Mouse (Mus musculus) granulocyte monocyte progenitor cell, adult 5-6 weeks (primary cell): Measurements from ENCODE around the gene Xpo6. TPM values are rescaled to one million over a fixed set of nuclear protein-coding genes. Genes with fewer than 3 reads are reported as not detected.

Experiments used
- ATAC-seq: replicated peaks from 2 replicates; pipeline ENCODE4 v1.8.0; 2016; ENCODE audit warnings: mild to moderate bottlenecking, moderate TSS enrichment, inconsistent platforms; ENCODE audit not compliant: poor library complexity, severe bottlenecking
- total RNA-seq, 2 experiments: library from RNA; stranded (forward) in 1 of 2; stranded (reverse) in 1 of 2; fragments of 200-712, 200-1000 nt in 1 of 2; fragments of >200 nt in 1 of 2; fragmentation: Nextera tagmentation in 1 of 2; gene quantifications; 2 replicates each; pipeline ENCODE4 v1.2.3; 2014 to 2017

The Xpo6 gene
- total RNA-seq, 2 experiments from 2014 or later, result 47.1 to 157 TPM

DNA sequence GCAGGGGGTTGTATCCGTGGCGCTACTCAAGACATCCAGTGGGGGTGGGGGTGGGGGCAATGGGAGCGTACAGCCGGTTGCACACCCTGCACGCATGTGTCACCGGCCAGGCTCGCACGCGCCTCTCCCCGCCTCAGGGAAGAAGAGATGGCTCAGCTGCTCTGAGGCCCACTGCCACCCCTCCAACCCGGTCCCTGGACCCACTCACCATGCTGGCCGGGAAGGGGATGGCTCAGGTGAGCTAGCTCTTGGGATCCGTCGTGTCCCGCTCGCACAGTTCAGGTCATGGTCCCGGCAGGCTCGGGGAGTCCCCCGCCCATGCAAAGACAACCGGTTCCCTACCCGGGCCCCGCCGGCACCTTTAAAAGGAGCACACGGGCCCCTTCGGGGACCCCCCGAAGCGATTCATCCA, 604 bp downstream of the Xpo6 start:
- peak; percentile 67 for ATAC-seq

DNA sequence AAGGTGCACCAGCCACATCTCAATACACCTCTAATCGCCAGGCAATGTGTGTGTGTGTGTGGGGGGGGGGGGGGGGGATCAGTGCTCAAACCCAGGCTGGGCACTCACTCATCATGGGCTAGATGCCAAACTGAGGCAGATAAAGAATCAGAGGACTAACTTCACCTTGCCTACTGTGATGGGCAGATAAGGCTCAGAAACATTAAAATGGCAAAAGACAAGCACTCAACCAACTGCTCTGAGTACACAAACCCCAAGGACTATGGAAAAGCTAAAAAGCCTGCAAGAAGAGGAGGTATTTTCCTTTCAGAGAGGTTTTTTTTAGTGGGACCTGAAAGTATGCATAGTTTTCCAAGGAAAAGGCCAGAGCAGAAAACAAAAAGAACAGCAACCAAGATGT, 1.4 kb downstream of the Xpo6 start:
- ATAC-seq, result no peak

DNA sequence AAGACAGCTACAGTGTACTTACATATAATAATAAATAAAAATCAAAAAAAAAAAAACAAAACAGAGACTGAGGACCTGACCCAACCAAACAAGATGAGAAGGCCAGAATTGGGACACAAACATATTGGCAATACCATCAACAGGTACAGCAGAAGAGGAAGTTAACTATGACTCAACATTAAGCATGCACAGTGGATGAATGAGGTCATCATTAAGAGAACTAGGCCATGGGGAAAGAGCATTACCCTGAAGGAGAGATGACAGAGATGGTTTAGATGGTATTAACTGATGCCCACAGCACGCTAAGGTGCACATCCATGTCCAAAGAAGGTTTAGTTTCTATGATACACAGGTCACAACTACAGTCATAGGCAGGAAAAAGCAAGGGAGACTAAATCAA, 6.1 kb downstream of the Xpo6 start:
- ATAC-seq, result peak; percentile 94

DNA sequence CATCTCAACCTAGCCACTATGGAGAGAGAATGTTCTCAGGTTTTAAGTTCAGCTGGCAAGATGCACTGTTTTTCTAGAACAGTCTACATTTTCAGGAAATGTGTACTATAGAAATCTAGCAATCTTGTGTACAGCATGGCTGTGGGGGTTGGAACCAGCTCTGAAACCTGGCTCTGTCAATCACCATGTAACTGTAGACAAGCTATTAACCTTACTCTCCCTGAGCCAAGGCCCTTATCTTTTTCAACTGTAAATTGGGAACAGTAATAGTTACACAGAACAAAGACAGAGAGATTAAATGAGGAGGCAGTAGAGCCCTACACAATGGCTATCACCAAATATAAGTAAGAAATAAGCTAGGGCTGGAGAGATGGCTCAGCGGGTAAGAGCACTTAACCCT, 8.8 kb downstream of the Xpo6 start:
- no peak for ATAC-seq

DNA sequence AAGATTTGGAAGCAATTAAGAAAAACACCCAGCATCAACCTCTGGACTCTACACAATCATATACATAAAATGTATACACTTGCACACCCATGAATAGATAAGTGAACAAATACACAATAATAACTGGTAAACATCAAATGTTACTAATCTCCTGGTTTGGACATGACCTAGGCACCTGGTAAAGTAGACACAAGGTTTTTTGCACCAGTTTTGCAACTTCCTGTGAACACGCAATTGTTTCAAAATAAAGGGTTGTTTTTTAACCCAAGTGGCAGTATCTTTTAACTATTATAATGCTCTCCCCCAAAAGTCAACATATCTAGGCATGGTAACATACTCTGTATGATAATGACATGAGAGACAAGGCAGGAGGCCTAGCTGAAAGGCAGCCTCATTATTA, 10.8 kb downstream of the Xpo6 start:
- ATAC-seq, result peak; percentile 23; the same call in 1 of the 2 replicates

DNA sequence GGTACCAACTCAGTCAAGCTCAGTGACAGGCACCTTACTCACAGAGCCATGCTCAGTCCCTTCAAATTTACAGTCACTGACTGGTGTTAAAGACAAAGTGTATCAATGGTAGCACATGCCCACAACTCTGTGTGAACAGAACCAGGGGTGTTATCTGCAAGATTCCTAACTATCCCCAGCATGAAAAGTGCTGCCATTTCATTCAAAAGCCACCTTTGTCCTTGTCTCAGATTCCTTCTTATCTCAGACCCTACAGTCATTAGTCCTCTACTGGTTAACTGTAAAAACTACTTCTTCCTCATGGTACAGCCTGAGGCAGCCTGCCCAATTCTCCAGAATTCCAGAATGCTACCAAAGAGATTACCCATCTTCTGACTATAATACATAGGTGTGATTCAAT, 14.3 kb downstream of the Xpo6 start:
- no peak for ATAC-seq

DNA sequence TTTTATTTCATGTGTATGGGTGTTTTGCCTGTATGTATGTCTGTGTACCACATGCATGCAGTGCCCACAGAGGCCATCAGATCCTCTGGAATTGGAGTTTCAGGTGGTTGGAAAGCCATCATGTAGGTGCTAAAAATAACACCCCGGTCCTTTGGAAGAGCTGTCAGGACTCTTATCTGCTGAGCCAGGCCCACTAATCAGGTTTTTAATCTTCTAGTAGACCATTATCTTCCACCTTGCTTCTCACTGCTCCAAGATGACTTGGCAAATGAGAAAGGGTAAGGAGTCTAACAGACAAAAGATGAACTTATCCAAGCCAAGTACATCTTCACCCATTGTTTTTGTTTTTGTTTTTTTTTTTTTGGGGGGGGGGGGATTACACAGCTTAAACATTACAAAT, 16.7 kb downstream of the Xpo6 start:
- ATAC-seq, result no peak

DNA sequence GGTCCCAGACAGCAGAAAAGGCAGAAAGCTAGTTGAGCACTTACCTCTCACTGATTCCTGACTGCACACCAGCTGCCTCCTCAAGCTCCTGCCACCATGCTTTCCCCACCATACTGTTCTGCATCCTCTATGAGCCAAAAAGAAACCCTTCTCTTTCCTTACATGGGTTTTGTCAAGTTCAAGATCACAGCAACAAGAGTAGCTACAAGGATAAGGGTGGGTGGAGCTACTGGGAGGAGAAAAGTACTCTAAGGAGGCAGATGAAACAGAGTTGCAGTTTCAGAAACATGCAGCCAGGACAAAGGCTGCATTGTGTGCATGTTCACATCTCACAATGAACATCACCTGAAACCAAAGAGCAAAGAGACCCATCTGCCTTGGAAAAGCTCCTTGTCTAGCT, 18.8 kb downstream of the Xpo6 start:
- peak; percentile 17; the same call in 1 of the 2 replicates for ATAC-seq

DNA sequence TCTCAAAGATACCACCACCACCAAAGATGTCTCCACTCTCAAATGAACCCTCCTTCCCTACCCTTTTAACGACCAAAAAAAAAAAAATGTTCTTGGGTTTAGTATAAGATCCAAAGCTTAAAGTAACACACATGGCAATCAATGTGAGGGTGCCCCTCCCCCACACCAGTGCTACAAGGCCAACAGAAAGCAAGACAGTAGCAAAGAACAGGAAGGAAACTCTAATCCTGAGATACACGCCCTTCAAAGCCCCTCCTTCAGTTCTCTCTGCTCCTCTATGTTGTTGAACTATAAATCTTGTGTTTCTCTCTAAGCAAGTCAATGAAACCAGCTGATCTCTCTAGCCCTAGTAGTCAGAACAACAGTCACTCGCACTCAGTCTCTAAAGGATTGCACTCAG, 19.3 kb downstream of the Xpo6 start:
- peak; percentile 88 for ATAC-seq

DNA sequence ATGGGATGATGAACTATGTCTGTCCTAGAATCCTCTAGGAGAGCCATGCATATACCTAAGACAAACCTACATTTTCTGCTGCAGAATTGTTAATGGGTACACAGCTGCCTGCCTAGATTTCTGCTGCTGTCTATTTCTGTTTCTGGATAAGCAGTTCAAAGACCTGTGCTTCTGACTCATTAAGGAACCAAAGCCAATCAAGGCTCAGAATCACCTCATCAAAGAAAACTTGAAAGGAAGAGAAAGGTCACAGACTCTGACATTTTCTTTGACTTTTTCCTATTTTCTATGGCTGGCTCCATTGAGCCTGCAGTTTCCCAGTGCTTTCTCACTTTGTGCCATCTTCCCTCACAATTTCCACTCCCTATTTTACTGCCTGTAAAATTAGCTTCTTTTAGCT, 21.5 kb downstream of the Xpo6 start:
- no peak for ATAC-seq

DNA sequence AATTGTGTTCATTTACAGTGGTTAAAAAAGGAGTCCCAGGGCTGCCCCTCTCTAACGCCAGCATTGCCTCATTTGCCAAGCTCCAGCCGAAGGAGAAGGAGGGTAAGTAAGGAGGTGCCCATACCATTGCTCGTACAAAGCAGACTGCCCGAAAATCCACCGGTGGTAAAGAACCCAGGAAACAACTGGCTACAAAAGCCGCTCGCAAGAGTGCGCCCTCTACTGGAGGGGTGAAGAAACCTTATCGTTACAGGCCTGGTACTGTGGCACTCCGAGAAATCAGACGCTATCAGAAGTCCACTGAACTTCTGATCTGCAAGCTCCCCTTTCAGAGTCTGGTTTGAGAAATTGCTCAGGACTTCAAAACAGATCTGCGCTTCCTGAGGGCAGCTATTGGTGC, 24.3 kb downstream of the Xpo6 start:
- no peak for ATAC-seq

DNA sequence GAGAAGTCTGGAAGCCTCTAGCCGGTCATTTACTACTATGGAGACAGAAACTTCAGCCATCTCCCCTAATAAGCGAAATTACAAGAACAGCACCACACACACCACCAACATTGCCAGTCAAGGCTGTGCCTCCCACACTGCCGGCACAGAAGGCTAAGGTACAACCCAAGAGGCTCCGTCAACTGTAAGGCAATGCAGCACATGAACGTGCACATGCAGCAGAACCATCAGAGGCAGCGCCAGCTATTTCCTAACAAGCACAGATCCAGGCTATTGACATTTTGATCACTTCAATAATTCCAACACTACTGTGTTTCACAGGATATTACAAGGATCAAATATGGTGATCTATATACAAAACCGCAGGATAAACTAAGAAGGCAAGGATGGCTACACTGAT, 24.8 kb downstream of the Xpo6 start:
- no peak for ATAC-seq

DNA sequence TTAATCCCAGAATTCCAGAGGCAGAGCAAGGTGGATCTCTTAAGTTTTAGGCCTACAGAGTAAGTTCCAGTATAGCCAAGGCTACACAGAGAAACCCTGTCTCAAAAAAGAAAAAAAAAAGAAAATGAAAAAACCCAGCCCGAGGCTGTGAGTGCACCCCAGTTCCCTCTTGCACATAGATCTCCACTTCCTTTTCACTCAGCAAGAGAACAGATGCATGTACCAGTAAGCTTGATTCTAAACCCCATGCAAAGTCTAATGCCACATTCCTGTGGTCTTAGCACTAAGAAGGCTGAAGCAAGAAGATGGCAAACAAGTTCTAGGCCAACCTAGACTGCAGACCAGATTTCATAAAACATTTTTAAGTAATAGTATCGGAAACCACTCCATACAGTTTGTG, 25.4 kb downstream of the Xpo6 start:
- ATAC-seq, result peak; percentile 75

DNA sequence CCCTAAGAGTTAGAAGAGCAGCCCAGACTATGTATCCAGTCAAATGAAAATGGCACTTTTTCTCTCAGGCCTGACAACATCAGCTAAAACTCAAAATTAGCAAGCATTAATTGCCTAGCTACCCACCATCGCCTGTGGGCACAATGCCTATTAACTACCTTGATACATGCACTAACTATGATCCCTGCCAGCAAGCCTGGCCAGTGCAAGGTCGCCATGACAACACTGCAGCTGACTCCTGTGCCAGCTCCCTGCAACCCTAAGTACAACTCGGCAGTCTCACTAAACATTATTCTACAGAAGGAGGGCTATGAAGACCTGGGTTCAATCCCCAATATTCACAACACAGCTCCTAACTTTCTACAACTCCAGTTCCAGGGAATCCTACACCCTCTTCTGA, 28.3 kb downstream of the Xpo6 start:
- no peak for ATAC-seq

DNA sequence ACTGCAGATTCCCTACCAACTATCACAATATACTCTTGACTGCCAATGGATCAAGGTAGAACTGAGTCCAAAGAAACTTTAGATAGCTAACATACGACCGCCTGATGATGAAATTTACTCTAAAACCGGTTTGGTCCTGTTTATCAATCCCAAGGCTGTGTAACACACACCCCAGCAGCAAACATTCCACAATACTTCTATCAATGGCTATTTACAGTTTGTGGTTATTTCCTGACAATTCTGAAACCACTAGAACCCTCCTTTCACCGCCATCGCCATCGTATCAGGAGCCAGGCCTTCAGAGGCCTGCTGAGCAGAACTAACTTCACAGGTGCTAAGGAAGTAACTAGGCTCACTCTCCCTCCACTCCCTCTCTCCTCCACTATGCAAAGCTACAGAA, 31.7 kb downstream of the Xpo6 start:
- peak; percentile 65 for ATAC-seq

DNA sequence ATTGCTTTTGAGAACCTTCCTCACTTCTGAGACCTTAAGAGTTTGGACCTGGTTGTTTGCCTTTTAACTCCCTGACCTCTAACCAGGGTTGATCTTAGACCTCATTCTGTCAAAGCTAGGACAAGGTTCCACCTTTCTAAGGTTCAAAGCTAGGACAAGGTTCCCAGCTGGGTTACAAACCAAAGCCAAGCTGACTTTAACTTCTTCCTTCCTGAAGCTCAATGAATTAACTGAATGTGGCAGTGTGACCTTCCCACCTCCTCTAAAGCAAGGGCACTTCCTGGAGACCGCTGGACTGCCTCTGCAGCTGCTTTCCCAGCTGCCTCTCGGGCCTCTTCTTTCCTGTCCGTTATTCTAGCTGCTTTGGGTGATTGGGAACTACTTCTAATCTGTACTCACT, 32.9 kb downstream of the Xpo6 start:
- ATAC-seq, result peak; percentile 64

DNA sequence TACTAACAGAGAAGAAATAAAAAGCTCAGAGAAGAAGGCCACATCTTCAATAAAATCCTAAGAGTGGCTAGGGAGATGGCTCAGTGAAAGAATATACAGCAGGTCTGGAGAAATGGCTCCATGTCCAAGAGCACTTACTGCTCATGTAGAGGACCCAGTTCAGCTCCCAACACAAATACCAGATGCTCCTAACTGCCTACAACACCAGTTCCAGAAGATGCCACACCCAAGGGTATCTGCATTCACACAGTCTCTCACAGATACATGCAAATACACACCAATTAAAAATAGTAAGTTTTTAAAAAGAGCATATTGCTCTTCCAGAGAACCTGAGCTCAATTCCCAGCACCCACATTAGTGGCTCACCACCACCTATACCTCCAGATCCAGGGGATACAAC, 33.7 kb downstream of the Xpo6 start:
- ATAC-seq, result no peak

DNA sequence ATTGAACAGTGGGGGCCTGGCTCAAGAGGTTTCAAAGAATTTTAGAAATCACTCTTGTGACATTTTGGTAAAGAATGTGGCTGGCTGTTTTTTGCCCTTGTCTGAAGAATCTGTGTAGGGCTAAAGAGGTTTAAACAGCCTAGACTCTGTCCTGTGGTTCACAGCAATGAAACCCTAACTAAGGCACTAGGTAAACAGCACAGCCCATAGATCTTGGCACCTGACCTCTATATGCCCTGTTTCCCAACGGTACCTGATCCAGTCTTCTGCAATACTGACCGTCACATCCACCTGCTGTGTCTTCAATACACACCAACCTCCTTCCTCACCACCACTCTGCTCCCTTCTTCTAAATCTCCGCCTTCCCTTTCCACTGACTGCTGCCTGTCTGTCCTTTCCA, 42.1 kb downstream of the Xpo6 start:
- no peak for ATAC-seq

DNA sequence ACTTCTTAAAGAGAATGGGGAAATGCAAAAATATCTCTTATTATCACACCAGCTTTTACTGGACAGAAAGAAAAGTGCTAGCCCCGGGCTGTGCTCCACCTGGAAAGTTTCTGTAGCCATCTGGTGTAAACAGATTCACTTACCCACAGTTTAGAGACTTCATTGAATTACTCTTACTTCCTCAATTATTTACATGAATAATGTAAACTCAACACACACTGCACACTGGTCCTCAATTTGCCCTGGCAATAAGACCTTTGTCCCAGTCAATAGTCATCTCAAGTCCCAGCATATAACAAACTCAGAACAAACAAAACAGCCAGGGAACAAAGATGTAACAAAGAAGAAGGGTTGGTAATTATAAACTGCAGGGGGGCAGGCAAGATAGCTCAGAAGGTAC, 44.6 kb downstream of the Xpo6 start:
- no peak for ATAC-seq

DNA sequence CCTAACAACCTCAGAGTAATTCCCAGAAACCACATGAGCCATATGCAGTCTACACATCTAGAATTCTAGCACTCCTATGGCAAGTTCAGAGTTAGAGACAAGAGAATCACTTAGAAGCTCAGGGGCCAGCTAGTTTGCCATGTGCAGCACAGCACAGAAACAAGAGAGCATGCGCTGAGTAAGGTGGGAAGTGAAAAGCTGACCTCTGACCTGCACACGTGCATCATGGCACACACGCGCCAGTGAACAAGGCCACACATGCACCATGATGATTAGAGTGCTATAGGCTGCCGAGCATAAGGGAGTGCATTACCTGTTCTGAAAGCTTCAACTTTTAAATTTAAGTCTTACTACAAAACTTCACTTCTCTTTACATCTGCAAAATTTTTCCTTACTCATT, 45.6 kb downstream of the Xpo6 start:
- no peak for ATAC-seq

DNA sequence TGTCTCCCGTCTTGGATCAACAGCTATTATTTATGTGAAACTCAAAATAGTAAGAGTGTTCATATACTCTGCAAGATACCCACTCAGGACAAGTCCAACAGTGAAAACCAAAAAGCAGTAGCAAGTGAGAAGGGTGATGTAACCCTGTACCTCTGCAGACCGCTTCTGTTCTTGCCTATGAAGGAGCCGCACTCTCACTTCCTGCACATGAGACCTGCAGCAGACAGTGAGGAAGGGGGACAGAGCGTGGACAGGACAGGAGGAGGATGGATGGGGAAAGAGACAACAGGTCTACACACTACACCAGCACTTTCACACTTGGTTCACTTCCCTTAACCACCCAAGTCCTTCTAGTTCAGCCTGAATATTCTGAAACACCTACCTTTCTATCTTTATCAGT, 48.0 kb downstream of the Xpo6 start:
- peak; percentile 90 for ATAC-seq

DNA sequence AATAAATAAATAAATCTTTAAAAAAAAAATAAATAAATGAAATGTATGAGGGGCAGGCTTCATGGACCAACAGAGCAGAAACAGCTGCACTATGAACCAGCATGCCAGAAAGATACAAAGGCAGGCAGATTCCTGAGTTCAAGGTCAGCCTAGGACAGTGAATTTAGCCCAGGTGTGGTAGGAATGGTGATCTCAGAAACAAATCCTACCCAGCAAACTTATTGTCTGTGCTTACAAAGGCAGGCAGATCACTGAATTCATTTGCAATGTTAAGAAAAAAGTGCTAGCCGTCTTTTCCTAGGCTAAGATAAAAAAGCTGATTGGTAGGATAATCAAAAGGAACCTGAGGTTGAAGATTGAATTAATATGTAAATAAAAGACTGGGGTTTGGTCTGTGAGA, 54.1 kb downstream of the Xpo6 start:
- no peak for ATAC-seq

DNA sequence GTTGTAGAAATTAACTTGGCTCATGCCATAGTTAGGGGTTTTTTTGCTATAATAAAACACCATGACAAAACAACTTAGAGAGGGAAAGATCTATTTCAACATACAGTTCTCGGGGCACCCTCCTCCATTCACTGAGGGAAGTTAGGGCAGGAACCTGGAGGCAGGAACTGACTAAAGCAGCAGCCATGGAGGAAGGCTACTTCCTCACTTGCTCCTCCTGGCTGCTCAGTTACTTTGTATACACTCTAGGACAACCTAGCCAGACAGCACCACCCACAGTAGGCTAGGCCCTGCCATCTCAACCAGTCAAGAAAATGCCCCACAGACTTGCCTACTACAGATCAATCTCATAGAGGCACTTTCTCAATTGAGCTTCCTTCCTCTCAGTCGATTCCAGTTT, 55.9 kb downstream of the Xpo6 start:
- ATAC-seq, result peak; percentile 97
